Mouse (Mus musculus) small intestine, adult 2 months (tissue): ENCODE results near the gene Esp23.

Experiments used
- CTCF ChIP-seq: fragments of 200-500 bp; IDR thresholded peaks from 2 replicates; pipeline ENCODE4 v1.5.1; 2012; ENCODE audit warnings: low read depth, mild to moderate bottlenecking, control low read depth, inconsistent platforms, low read length, moderate library complexity, mixed read lengths; ENCODE audit not compliant: insufficient replicate concordance, insufficient read length; ENCODE audit errors: extremely low read depth
- POLR2A ChIP-seq: fragments of 200-500 bp; IDR thresholded peaks from 2 replicates; pipeline ENCODE4 v1.6.1; 2012; ENCODE audit warnings: low read depth, mild to moderate bottlenecking, control low read depth, inconsistent platforms, low read length, moderate library complexity

DNA sequence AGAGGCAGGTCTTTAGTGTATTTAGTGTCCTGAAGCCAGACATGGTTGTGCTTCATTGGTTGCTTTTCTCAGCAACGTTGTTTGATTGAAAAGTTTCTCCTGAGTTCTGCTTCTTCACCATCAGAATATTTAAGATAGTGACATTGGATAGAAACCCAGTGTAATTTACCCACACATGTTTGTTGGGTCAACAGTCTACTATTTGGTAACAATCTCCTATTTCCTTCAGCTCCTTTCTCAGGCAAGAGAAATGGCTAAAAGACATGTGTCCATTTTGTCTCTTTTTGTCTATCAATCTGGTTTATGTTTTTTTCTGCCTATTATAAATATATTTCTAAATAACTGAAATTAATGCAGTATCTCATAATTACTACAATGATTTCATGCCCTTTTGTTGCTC, at the start of gene Esp23:
- TF ChIP-seq CTCF (no peak), POLR2A (no peak)
